Mouse (Mus musculus) olfactory bulb, adult 2 months (tissue): ENCODE measurements around the gene Ncapg.

ENCODE experiments used
- CTCF ChIP-seq: fragments of 200-500 bp; IDR thresholded peaks from 2 replicates; pipeline ENCODE4 v1.5.1; 2012; ENCODE audit warnings: low read depth, mild to moderate bottlenecking, low read length, moderate library complexity; ENCODE audit not compliant: insufficient read depth
- POLR2A ChIP-seq: fragments of 200-500 bp; IDR thresholded peaks from 2 replicates; pipeline ENCODE4 v1.6.1; 2012; ENCODE audit warnings: mild to moderate bottlenecking, low read depth, low read length, moderate library complexity; ENCODE audit not compliant: insufficient read depth

GRCm38 (mm10) chr5:45621511-45621910 lies 48.2 kb upstream of the Ncapg start:
- TF ChIP-seq POLR2A (no peak), CTCF (no peak)
